In the genomic region with DNA sequence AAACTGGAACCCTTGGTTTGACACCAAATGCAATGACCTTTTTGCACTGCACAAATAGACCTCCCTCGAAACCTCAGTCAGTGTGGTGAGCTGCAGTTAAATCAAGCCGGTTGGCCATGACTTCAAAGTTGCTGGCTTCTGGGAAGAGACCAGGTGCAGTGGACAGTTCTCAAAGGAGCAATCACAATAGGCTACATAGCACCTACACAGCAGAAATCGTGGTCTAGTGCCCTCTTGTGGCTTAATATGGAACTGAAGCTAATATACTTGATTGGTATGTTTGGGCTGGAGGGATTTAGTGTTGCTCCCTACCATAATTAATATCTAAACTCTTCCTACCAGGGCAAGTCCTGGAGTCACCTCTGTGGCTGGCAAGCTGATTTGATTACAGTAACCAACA, we compare ENCODE assay signal across 9 mouse cellular contexts.
A peak's percentile ranks its signal among the peaks of the same experiment; 100 is the strongest.
DNase-seq lines count a peak whose midpoint lies in the region; TF ChIP-seq lines count a peak whose summit lies in the region.
"Had no signal": no experiment of that assay in that cellular context is flagged by ENCODE, and none has a peak within 500 bp of the region (broad histone marks: within the 10 kb centered on the region; RNA-seq: fewer than 3 reads in every experiment).

No protein-coding gene starts in this region.

- no peak overlapping the region for H3K27ac ChIP-seq in kidney, adult 2 months (ENCODE audit: insufficient read depth, low read depth, low read length)
- H3K27ac ChIP-seq: limb, embryonic 13.5 days had no signal

- peak; percentile 40; the same call in 1 of the 2 replicates for TF ChIP-seq CTCF in kidney, adult 2 months (conservative IDR thresholded peaks at IDR 0.05; ENCODE audit: insufficient read depth, insufficient read length, low read depth, low read length)

- H3K4me1 ChIP-seq in kidney, adult 2 months (ENCODE audit: control insufficient read depth, insufficient read depth, low read length) = no peaks in the 10 kb centered on the region
- H3K4me1 ChIP-seq: limb, embryonic 13.5 days had no signal

- no peaks in the 10 kb centered on the region for H3K27me3 ChIP-seq in kidney, adult 2 months (replicated peaks; ENCODE audit: control insufficient read depth, insufficient read depth, low read length)

- DNase-seq in kidney, adult 2 months = peak; percentile 31
- no peak for DNase-seq in kidney, adult 18-20 months
- DNase-seq in CD4-positive, CD25-positive, alpha-beta regulatory T cell, adult 2 months (ENCODE audit: low read depth, low spot score) = peak; percentile 75
- DNase-seq in NIH3T3 (ENCODE audit: low read depth) = peak; percentile 56
- DNase-seq in hindlimb bud, embryonic 11.5 days (ENCODE audit: extremely low spot score, low read depth, low spot score) = peak; percentile 31
- DNase-seq in gastrocnemius, postnatal 10 days = no peak
- no peak for DNase-seq in ovary, postnatal 36 days (ENCODE audit: low spot score)
- no peak for DNase-seq in left cerebral cortex, postnatal 36 days (ENCODE audit: low spot score in 2 of 2)

- H3K4me3 ChIP-seq in kidney, adult 2 months (ENCODE audit: insufficient read depth, low read depth, low read length) = no peak overlapping the region
- H3K4me3 ChIP-seq: limb, embryonic 13.5 days had no signal

- no peak for TF ChIP-seq POLR2A in kidney, adult 2 months (IDR thresholded peaks at IDR 0.05; ENCODE audit: low read depth, low read length)

- intact Hi-C loops in left cerebral cortex, postnatal 36 days (cut with DNase I) = no loop called here

- H3K36me3 ChIP-seq in kidney, adult 2 months (ENCODE audit: control insufficient read depth, insufficient read depth, low read length) = no peaks in the 10 kb centered on the region
- H3K36me3 ChIP-seq: limb, embryonic 13.5 days had no signal

- 19% methylated on average over 3 of the region's 3 CpGs for WGBS in kidney, adult 2 months

Comparison
In these comparisons a context has a peak if more than half of its experiments do, and no peak if none do; other contexts are left out.
1. DNase-seq: peak in kidney, adult 2 months (single experiment), CD4-positive, CD25-positive, alpha-beta regulatory T cell, adult 2 months (single experiment), NIH3T3 (single experiment) and hindlimb bud, embryonic 11.5 days (single experiment); none in kidney, adult 18-20 months (single experiment), gastrocnemius, postnatal 10 days (single experiment), ovary, postnatal 36 days (single experiment) and left cerebral cortex, postnatal 36 days (0 of 2).